Mouse (Mus musculus): Measurements from ENCODE around the gene Rex1bd.

The Rex1bd gene

DNA sequence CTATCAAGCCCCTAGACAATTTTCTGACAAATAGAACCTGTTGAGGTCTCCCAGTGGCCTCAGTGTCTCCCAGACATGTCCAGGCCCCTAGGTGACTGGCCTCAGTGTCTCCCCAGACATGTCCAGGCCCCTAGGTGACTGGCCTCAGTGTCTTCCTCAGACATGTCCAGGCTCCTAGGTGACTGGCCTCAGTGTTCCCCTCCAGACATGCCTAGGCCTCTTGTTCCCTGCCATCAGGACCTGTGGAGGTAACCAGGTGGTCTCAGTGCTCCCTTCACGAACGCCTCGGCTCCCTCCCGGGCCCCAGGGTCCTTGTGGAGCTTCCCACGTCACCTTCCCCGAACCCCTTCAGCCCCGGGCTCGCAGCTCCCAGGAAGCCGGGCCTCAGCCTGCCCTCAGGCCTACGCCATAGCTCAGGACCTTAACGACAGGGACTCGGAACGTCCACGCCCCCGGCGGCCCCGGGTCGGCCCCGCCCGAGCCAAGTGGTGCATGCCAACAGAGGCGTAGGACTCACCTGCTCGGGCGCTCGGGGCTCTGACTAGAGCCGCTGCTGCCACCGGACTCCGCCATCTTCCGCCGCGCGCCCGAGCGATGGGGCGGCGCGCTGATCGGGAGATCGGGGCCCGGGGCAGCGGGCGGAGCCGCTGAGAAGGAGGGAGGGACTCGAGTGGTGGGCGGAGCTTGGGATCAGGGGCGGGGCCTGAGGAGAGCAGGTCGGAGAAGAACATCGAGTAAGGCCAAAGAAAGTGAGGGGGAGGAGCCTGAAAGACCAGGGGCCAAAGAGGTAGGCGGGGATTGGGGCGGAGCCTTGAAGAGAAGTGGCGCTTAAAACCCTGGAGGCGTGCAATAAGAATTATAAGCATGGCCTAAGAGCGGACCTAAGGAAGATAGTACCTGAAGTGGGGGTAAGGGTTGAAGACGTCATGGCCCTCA is 30.0 kb downstream of the Rex1bd start, which contains the start of gene Klhl26:
Klhl26 (minus strand) TSS at position 636 of the 936 bp plus-strand sequence.
- peak; percentile 97 for DNase-seq

- DNase-seq, result peak; percentile 75
Observed at GRCm38 (mm10) chr8:70471856-70472255, 34.7 kb downstream of the Rex1bd start.

- no peak for DNase-seq
Observed at GRCm38 (mm10) chr8:70469938-70470337, 36.6 kb downstream of the Rex1bd start.

DNA sequence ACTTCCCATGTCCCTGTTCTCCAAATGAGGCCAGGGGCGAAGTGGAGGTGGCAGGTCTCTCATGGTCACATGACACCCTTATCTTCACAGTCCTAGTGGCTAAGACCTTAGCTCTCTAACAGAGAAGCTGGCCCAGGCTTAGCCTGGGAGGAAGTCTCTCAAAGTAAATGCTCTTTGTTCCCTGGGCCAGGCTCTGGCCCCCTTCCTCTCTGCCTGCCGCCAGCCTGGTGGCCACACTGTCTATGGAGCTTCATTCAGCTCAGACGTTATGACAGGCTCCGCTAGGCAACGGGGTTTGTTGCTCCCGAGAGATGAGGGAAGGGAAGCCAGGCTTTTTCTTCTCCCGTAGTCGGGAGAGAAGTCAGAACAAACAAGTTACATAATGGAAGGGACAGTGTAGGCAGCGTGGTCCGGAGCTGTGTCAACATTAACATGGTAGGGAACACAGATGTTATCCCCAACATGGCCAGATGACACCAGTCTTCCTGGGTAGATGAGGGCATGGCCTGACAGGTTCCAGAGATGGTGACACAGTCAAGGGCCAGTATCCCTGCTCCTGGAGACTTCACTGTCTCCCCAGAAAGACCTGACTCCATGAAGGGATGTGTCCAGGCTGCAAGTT is 37.1 kb downstream of the Rex1bd start:
- DNase-seq, result no peak

DNA sequence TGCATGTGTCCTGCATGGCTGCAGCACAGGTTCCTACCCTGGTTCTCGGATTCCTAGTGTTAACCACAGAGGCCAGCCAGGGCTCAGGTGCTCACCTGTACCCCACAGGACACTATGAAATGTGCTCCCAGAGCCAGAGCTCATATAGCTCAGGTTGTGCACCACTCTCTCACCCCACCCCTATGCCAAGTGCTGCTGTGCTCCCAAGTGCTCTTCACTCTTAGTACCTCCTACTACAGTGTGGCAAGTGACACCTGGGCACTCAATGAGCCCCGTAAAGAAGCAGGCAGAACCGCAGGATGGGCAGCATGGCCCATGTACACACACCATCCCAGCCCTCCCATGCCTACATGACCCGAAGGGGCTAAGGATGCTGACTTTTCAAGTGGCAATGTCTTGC is 37.8 kb downstream of the Rex1bd start:
- DNase-seq, result no peak

DNA sequence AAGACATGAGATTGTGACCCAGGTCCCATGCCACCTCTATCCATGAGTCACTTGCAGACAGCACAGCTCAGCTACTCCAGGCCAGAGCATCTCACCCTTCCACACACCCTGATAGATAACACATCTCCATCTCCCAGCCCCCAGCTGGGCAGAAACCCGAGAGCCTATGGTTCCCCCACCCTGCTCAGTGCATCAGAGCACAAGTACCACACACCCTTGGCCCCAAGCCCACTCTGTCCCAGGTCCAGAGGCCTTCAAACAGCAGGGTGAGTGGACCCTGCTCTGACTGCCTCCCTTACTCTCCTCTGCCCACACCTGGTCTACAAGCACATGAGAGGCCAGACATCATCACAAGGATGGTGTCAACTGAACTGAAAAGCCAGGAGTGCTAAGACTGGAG is 38.6 kb downstream of the Rex1bd start:
- no peak for DNase-seq

GRCm38 (mm10) chr8:70467229-70467725 is 39.3 kb downstream of the Rex1bd start:
- DNase-seq, result no peak

DNA sequence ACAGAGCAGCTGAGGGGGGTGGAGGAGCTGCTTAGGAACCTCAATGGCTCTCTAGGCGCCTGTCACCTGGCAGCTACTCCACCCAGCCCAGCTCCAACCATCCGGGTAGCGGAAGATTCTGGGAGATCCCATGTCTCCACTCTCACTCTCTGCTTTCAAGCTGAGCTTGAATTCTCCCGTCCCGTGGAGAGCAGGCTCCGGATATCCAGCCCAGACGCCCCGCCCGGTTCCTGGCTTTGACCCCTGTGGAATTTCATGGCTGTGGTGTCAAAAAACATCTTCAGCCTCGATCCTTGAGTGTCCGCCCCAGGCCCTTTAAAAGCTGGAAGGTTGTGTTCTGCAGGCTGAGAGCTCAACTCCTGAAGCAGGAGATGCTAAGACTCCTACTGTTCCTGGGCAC is 39.8 kb downstream of the Rex1bd start:
- DNase-seq, result no peak

DNA sequence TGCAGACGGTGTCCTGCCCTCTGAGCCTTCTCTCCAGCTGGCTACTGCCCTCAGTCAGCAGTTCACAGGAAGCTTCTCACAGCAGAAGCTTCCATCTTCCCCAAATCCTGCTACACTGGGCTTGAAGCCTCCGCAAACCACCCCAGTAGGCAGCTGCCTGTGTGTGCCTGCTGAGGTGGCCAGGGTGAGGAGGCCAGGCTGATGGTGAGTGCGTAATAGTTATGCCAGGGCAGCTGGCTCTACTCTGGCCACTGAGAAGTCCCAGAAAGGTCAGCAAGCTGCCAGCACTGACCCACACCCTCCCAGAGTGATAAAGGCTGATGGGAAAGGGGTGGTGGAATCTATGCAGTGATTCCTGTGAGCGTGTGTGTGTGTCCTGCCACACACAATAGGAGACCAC is 40.2 kb downstream of the Rex1bd start:
- DNase-seq, result no peak

GRCm38 (mm10) chr8:70465701-70466100 is 40.9 kb downstream of the Rex1bd start:
- DNase-seq, result no peak

GRCm38 (mm10) chr8:70464162-70464561 is 42.4 kb downstream of the Rex1bd start:
- no peak for DNase-seq

DNA sequence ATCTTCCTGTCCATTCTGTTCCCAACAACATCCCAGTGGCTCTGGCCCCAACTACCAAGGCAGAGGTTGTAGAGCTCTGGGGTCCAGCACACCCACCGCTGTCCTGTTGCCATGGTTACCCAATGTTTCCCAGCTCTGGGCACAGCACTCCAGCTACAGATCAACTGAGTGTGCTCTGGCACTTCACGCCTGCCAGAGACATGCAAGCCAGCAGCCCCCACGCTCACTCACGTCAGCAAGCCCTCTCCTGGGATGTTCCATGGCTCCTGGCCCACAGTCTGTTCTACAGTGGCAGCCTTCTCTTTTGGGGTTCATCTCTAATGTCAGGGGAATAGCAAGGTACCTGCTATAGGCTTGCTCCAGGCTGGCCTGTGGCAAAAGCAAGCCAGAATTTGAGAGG is 43.2 kb downstream of the Rex1bd start:
- no peak for DNase-seq

DNA sequence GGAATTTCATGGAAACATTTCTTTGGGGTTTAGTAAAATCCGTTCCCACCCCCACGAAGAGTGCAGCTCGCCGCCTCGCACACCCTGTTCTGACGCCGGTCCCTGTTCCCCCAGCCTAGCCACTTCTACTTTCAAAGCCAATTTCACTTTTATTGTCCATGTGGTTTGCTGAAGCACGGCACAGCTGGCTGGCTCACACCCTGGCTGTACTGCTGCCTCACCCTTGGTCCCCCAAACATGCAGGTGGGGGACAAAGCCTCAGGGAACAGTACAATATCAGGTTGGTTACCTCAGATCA is 44.1 kb downstream of the Rex1bd start:
- no peak for DNase-seq

- no peak for DNase-seq
Observed at GRCm38 (mm10) chr8:70461765-70462515, 44.6 kb downstream of the Rex1bd start.

GRCm38 (mm10) chr8:70460606-70461005 is 45.9 kb downstream of the Rex1bd start:
- DNase-seq, result peak; percentile 73

GRCm38 (mm10) chr8:70460199-70460598 is 46.4 kb downstream of the Rex1bd start:
- DNase-seq, result no peak

GRCm38 (mm10) chr8:70459636-70460035 is 46.9 kb downstream of the Rex1bd start:
- DNase-seq, result no peak

DNA sequence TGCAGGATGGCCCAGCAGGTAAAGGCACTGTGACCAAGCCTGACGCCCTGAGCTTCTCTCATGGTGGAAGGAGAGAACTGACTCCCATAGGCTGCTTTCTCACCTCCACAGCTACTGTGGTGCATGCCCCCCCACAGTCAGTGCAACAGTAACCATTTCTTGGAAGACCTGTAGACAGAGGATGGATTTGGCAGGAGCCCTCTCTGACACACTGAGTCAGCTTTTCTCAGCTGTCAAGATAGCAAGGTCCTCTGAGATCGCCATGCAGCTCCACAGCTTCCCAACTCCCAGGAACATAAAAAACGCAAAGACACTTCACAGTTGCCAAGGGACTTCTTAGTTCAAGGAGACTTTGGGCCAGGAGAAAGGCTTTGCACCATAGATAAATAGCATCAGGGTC is 48.1 kb downstream of the Rex1bd start:
- no peak for DNase-seq

DNA sequence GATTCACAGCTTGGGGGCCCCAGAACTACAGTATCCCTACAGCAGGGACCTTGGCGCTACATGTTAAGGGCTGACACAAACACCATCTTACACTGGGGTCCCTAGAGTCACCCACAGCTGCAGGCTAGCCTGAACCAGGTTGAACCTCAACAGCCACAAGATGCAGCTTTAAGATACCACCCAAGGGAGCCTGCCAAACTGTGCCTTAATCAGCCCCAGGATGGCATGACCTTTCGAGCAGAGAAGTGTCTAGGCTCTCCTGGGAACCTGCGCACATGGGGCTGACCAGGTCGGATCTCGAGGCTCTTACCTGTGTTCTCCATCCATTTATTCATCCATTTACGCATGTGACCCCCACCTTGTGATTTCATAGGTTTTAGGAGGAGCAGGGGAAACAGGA is 48.7 kb downstream of the Rex1bd start:
- DNase-seq, result no peak

GRCm38 (mm10) chr8:70456996-70457395 is 49.6 kb downstream of the Rex1bd start:
- DNase-seq, result no peak
